Mouse (Mus musculus) hematopoietic stem cell, adult 5-6 weeks (primary cell): ENCODE measurements around the gene Hoxd10. TPM values are rescaled to one million over a fixed set of nuclear protein-coding genes. Genes with fewer than 3 reads are reported as not detected.

Experiments used
- ATAC-seq, 2 experiments: fragments of 125-278 bp in 1 of 2; replicated peaks in 1 of 2; 2 replicates each; pipeline ENCODE4 v1.8.0; 2016 to 2017; ENCODE audit warnings: inconsistent platforms in 2 of 2, mild to moderate bottlenecking in 2 of 2, moderate number of reproducible peaks in 2 of 2, low read depth in 1 of 2, moderate TSS enrichment in 1 of 2; ENCODE audit not compliant: low FRiP score in 2 of 2, poor library complexity in 2 of 2, severe bottlenecking in 2 of 2, insufficient read depth in 1 of 2, low TSS enrichment in 1 of 2
- total RNA-seq: library from RNA; stranded (forward); fragments of 172-1452, 232-1000 nt; gene quantifications from 2 replicates; pipeline ENCODE4 v1.2.3, GENCODE M21; 2017

The Hoxd10 gene
- total RNA-seq, 1 experiment from 2014 or later, result not detected

GRCm38 (mm10) chr2:74699664-74700545, 8.2 kb downstream of the Hoxd10 start:
- ATAC-seq, result no peak

GRCm38 (mm10) chr2:74700546-74701112, 8.9 kb downstream of the Hoxd10 start:
- ATAC-seq, result no peak

DNA sequence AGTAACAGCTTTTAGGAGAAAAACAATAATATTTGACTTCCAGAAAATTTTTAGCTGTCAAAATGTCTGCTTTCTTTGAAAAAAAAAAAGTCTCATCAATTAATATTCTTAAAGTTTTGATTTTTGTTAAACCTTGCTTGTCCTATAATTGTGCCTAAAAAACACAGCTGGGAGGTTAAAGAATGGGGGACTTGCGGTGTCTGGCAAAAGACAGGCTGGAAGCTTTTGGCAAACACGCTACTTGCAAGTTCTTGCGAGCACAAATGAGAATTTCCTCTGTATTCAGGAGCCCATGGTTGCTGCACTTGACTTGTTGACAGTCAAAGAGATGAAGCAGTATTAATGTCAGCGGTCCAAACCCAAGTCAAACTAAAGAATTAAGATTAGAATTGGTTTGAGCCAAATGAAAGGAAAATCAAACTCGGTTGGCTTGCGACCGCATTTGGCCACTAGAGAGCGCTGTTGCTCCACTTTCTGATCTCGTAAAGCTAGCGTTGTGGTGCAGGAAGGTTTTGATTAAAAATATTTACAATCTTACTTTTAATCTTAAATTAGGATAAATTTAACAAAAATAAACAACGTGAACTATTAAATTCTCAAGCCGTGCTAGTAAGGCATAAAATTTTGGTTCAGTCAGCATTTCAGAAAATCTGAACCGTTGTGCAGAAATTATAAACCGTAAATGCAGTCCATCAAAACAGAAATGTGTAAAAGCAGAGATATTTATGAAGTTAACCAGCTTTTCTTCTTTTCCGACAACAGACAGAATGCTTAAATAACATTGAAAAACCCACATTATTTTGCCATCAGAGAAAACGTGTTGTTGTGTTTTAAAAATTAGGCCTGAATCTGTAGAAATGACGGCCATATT, 10.5 kb downstream of the Hoxd10 start:
- peak in 1 of 2 experiments; percentile 43; a peak in 1 of 4 replicates for ATAC-seq

DNA sequence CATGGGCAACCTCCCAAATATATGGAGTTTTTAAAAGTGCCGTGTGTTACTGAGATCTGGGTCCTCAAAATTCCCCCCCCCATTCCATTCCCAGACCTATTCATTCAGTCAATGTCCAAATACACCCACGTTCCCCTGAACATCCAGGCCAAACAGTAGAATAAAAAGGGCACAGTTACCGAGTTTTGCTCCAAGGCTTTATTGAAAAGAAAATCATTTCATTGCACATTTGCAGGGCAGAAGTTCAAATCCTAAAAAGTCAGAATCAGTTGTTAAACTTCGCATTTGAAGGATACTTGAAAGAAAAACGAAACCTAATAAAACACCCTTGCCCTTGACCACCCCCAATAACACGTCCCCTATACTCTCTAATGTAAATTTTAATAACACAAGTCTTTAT, 11.1 kb downstream of the Hoxd10 start:
- ATAC-seq, result no peak

- no peak for ATAC-seq
These were observed 11.6 kb downstream of the Hoxd10 start for GRCm38 (mm10) chr2:74703317-74703716.

- ATAC-seq, result no peak
These were observed 12.1 kb downstream of the Hoxd10 start for GRCm38 (mm10) chr2:74703720-74704392.

DNA sequence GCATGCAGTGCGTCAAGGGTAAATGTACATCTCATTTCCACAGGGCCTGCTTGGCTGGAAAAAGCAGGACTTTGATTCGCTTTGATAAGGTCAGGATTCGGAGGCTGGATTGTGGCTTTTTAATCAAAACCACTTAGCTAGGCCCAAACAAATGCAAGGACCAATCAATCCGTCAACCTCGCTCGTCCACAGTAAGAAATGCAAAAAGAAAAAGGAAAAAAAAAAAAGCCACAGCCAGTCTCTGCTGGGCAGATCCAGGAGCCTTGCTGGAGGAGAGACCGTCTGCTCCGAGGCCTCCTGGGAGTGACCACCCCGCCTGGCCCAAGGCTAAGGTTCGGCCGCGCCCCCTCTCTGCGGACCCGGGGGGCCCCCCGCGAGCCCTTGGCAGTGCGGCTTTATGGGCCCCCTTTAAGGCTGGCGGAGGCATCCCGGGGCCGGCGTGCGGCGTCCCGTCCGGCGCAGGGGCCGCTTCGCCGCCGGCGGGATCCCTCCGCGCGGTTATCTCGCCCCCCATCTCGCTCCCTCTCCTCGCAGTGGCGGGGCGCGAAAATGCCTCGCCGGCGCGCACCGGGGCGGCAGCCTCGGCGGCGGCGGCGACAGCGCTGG, 12.8 kb downstream of the Hoxd10 start, which contains the start of gene Hoxd8:
Hoxd8 (plus strand) TSS at position 223 of the 606 bp plus-strand sequence.
- ATAC-seq, result no peak

GRCm38 (mm10) chr2:74704999-74705466, 13.3 kb downstream of the Hoxd10 start:
- no peak for ATAC-seq

DNA sequence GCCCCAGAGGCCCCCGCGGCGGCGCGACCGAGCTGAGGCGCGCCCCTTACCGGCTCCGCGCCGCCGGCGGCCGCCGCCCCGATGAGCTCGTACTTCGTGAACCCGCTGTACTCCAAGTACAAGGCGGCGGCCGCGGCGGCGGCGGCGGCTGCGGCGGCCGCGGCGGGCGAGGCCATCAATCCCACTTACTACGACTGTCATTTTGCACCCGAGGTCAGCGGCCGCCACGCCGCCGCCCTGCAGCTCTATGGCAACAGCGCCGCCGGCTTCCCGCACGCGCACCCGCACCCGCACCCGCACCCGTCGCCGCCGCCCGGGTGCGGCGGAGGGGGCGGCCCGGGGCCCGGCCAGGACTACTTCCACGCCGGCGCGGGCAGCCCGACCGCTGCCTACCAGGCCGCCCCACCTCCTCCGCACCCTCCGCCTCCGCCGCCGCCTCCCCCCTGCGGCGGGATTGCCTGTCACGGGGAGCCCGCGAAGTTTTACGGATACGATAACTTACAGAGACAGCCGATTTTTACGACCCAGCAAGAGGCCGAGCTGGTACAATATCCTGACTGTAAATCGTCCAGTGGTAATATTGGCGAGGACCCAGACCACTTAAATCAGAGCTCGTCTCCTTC, 13.9 kb downstream of the Hoxd10 start:
- no peak for ATAC-seq

- ATAC-seq, result no peak
These were observed 14.8 kb downstream of the Hoxd10 start for GRCm38 (mm10) chr2:74706393-74706960.

DNA sequence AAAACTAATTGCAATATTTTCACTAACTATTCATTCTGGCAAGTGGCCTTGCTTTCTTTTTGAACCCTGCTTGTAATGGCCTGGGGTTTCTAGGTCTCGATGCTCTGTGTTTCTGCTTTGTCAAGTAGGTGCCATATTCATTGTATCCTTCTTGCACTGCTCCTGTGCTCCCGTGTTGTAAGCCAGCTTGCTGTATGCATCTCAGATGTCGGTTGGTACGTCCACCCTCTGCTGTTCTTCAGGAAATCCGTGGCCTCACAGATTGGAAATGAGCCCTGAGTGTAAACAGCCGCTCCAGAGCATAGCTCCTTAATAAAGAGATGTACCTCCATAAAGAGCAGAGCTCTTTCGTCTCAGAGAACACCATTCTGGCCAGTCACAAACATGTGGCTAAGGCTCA, 15.9 kb downstream of the Hoxd10 start:
- ATAC-seq, result no peak

- no peak for ATAC-seq
These were observed 17.0 kb downstream of the Hoxd10 start for GRCm38 (mm10) chr2:74708676-74709075.

- no peak; a peak in 1 of 4 replicates for ATAC-seq
These were observed 18.0 kb downstream of the Hoxd10 start for GRCm38 (mm10) chr2:74709465-74710419.

DNA sequence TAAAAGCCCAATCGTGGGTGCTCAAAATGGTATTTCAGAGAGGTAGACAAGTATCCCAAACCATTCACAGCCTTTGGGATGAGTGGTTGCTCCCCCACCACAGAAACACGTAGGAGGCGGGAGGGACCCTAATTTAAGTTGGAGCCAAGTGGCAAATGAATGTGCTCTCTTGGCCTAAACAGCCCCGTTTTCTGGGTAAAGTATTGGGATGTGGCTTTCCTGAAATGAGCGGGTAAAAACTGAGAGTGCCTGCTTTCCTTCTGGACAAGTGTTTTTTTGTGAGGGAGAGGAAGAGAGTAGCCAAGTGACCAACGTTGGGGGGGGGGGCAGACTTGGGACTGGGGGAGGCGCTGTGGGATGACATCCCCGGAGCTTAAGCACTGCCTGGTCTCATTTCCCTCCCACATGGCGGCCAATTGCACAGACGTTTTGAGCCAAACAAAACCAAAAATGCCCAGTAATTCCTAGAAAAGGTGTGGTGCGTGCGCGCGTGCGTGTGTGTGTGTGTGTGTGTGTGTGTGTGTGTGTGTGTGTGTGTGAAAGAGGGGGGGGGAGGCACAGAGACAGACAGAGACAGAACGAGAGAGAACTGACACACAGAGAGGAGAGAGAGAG, 19.3 kb downstream of the Hoxd10 start:
- ATAC-seq, result no peak
